Mouse (Mus musculus): ENCODE data around the gene Serpina11.

GRCm38 (mm10) chr12:104000594-104000993 is 10.8 kb upstream of the Serpina11 start:
- TF ChIP-seq GATA1 (IDR thresholded peaks at IDR 0.05; ENCODE audit: borderline replicate concordance, low read length) (no peak), TAL1 (conservative IDR thresholded peaks at IDR 0.05; ENCODE audit: low read depth, low read length) (no peak), CTCF (IDR thresholded peaks at IDR 0.05; ENCODE audit: low read depth, low read length) (no peak), GATA2 (IDR thresholded peaks at IDR 0.05; ENCODE audit: borderline replicate concordance, low read depth, low read length) (no peak), POLR2AphosphoS5 (IDR thresholded peaks at IDR 0.05; ENCODE audit: insufficient replicate concordance, low read depth, low read length) (no peak)

All from G1E (cell line).